26 mouse cellular contexts compared by ENCODE assay signal in the genomic region with DNA sequence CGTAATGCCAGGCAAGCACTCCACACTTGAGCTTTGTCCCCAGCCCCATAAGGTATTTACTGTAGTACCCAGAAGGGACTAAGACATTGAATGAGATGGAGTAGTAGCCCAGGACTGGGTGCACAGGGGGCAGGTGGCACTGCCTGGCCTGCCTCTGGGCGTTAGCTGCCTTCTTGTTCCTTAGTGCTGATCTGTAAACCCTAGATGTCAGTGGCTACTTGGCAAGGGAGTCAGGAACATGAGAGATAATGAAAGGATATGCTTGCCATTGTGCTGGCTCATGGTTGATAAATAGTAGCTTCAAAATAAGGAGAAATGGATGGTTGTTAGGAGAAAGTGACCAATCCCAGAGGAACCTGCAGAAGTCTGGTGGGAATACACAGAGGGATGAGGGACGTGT.
A peak's percentile ranks its signal among the peaks of the same experiment; 100 is the strongest.
DNase-seq lines count a peak whose midpoint lies in the region; ATAC-seq and TF ChIP-seq lines count a peak whose summit lies in the region.
"Had no signal": no experiment of that assay in that cellular context is flagged by ENCODE, and none has a peak within 500 bp of the region (broad histone marks: within the 10 kb centered on the region; RNA-seq: fewer than 3 reads in every experiment).

No protein-coding gene starts in this region.

- H3K36me3 ChIP-seq in lung, postnatal 0 days (ENCODE audit: insufficient read depth, low read length) = no peaks in the 10 kb centered on the region
- H3K36me3 ChIP-seq in hindbrain, embryonic 14.5 days (replicated peaks; ENCODE audit: control insufficient read depth, insufficient read depth) = no peaks in the 10 kb centered on the region
- H3K36me3 ChIP-seq: embryonic facial prominence, embryonic 12.5 days; heart, embryonic 13.5 days; hindbrain, embryonic 13.5 days; limb, embryonic 15.5 days; midbrain, embryonic 13.5 days; neural tube, embryonic 13.5 days had no signal

- peak overlapping the region; percentile 46 for H3K27ac ChIP-seq in cerebellum, adult 2 months (ENCODE audit: insufficient read depth, low read length)
- H3K27ac ChIP-seq in layer of hippocampus, adult 2 months = peak overlapping the region; percentile 83; the same call in 1 of the 2 replicates
- H3K27ac ChIP-seq in lung, postnatal 0 days (ENCODE audit: low read length) = peak overlapping the region; percentile 70
- no peak overlapping the region for H3K27ac ChIP-seq in hindbrain, embryonic 14.5 days
- H3K27ac ChIP-seq: embryonic facial prominence, embryonic 12.5 days; heart, embryonic 13.5 days; hindbrain, embryonic 13.5 days; limb, embryonic 15.5 days; macrophage; midbrain, embryonic 13.5 days; neural tube, embryonic 13.5 days had no signal

- peaks cover 74% of the 10 kb centered on the region for H3K4me1 ChIP-seq in cerebellum, adult 2 months (ENCODE audit: control insufficient read depth, insufficient read depth, low read length)
- no peaks in the 10 kb centered on the region; the same call in 1 of the 2 replicates for H3K4me1 ChIP-seq in lung, postnatal 0 days (ENCODE audit: insufficient read depth, low read depth, low read length)
- peaks cover 6% of the 10 kb centered on the region for H3K4me1 ChIP-seq in hindbrain, embryonic 14.5 days (replicated peaks; ENCODE audit: control insufficient read depth, insufficient read depth, low read length)

- ATAC-seq in lung, postnatal 0 days = peak; percentile 70
- ATAC-seq in megakaryocyte-erythroid progenitor cell, adult 5-6 weeks (replicated peaks; ENCODE audit: low FRiP score, low TSS enrichment, poor library complexity, severe bottlenecking) = peak; percentile 76
- ATAC-seq in hindbrain, embryonic 14.5 days (ENCODE audit: low FRiP score) = no peak
- ATAC-seq: forebrain, embryonic 14.5 days; inflammation-experienced regulatory T-cells, adult 6 months; midbrain, embryonic 13.5 days had no signal

- TF ChIP-seq CTCF in cerebellum, adult 2 months (IDR thresholded peaks at IDR 0.05; ENCODE audit: borderline replicate concordance, insufficient read depth, low read depth, low read length) = no peak
- no peak for TF ChIP-seq CTCF in layer of hippocampus, adult 2 months (conservative IDR thresholded peaks at IDR 0.05)
- no peak for TF ChIP-seq CTCF in lung, postnatal 0 days (IDR thresholded peaks at IDR 0.05)

- H3K4me3 ChIP-seq in cerebellum, adult 2 months (replicated peaks; ENCODE audit: insufficient read depth, low read depth, low read length) = no peak overlapping the region
- no peak overlapping the region for H3K4me3 ChIP-seq in layer of hippocampus, adult 2 months
- H3K4me3 ChIP-seq in lung, postnatal 0 days (ENCODE audit: low read depth, low read length) = no peak overlapping the region
- H3K4me3 ChIP-seq in hindbrain, embryonic 14.5 days (replicated peaks; ENCODE audit: low read length) = no peak overlapping the region
- H3K4me3 ChIP-seq: embryonic facial prominence, embryonic 12.5 days; heart, embryonic 13.5 days; hindbrain, embryonic 13.5 days; limb, embryonic 15.5 days; midbrain, embryonic 13.5 days; neural tube, embryonic 13.5 days had no signal

- no peak for TF ChIP-seq POLR2A in cerebellum, adult 2 months (IDR thresholded peaks at IDR 0.05; ENCODE audit: borderline replicate concordance, insufficient read depth, low read length)

- H3K9ac ChIP-seq in lung, postnatal 0 days (replicated peaks; ENCODE audit: low read depth) = no peak overlapping the region
- H3K9ac ChIP-seq in hindbrain, embryonic 14.5 days = no peak overlapping the region
- H3K9ac ChIP-seq: embryonic facial prominence, embryonic 12.5 days; heart, embryonic 13.5 days; hindbrain, embryonic 13.5 days; limb, embryonic 15.5 days; midbrain, embryonic 13.5 days; neural tube, embryonic 13.5 days had no signal

- no peaks in the 10 kb centered on the region for H3K27me3 ChIP-seq in cerebellum, adult 2 months (ENCODE audit: control insufficient read depth, insufficient read depth, low read length)
- no peaks in the 10 kb centered on the region for H3K27me3 ChIP-seq in lung, postnatal 0 days (replicated peaks; ENCODE audit: insufficient read depth, low read length)
- H3K27me3 ChIP-seq in hindbrain, embryonic 14.5 days (ENCODE audit: control insufficient read depth, insufficient read depth, low read length) = no peaks in the 10 kb centered on the region
- H3K27me3 ChIP-seq: embryonic facial prominence, embryonic 12.5 days; heart, embryonic 13.5 days; limb, embryonic 15.5 days; neural tube, embryonic 13.5 days had no signal

- WGBS in cerebellum, adult 2 months = 73% methylated on average over 3 of the region's 3 CpGs
- WGBS in lung, postnatal 0 days = 76% methylated on average over 3 of the region's 3 CpGs
- 91% methylated on average over 3 of the region's 3 CpGs for WGBS in hindbrain, embryonic 14.5 days

- no peak for TF ChIP-seq EP300 in lung, postnatal 0 days (IDR thresholded peaks at IDR 0.05)

- no peak overlapping the region for H3K4me2 ChIP-seq in lung, postnatal 0 days (replicated peaks; ENCODE audit: low read depth, low read length)
- H3K4me2 ChIP-seq in hindbrain, embryonic 14.5 days (replicated peaks) = no peak overlapping the region
- H3K4me2 ChIP-seq: embryonic facial prominence, embryonic 12.5 days; heart, embryonic 13.5 days; hindbrain, embryonic 13.5 days; limb, embryonic 15.5 days; midbrain, embryonic 13.5 days; neural tube, embryonic 13.5 days had no signal

- peak in 1 of 2 experiments; percentile 22 for DNase-seq in cerebellum, adult 2 months
- DNase-seq in cerebellum, adult 18-20 months = no peak
- DNase-seq in layer of hippocampus, adult 2 months (ENCODE audit: low spot score in 2 of 2) = no peak
- no peak for DNase-seq in layer of hippocampus, postnatal 10 days (ENCODE audit: low spot score in 2 of 2)
- DNase-seq in lung, postnatal 0 days (ENCODE audit: low spot score) = peak; percentile 37
- no peak for DNase-seq in hindbrain, embryonic 14.5 days (ENCODE audit: low spot score)
- DNase-seq: adrenal gland, postnatal 14 days; cerebellum, postnatal 14 days; gastrocnemius, postnatal 14 days; heart, adult 18-20 months; heart, postnatal 36 days; kidney, adult 18-20 months; left cerebral cortex, postnatal 4 days; retina, postnatal 1 day; right cerebral cortex, postnatal 25 days; thymus, postnatal 25 days had no signal

- no peaks in the 10 kb centered on the region for H3K9me3 ChIP-seq in lung, postnatal 0 days (ENCODE audit: low read length)
- H3K9me3 ChIP-seq in hindbrain, embryonic 14.5 days (ENCODE audit: control insufficient read depth, low read length) = no peaks in the 10 kb centered on the region
- H3K9me3 ChIP-seq: embryonic facial prominence, embryonic 12.5 days; heart, embryonic 13.5 days; hindbrain, embryonic 13.5 days; limb, embryonic 15.5 days; midbrain, embryonic 13.5 days; neural tube, embryonic 13.5 days had no signal
